Mouse (Mus musculus): ENCODE data around the gene Spata13. TPM values are rescaled to one million over a fixed set of nuclear protein-coding genes. Genes with fewer than 3 reads are reported as not detected.

Spata13 gene
- polyA plus RNA-seq, 1 experiment from 2014 or later = 66.0 TPM

- 86% methylated on average over 5 of the region's 5 CpGs for WGBS
- Histone ChIP-seq H3K4me2 (no peak overlapping the region), H3K4me1 (ENCODE audit: control insufficient read depth, insufficient read depth, low read length) (peaks cover 17% of the 10 kb centered on the region; the same call in 1 of the 2 replicates), H3K27me3 (ENCODE audit: control insufficient read depth, insufficient read depth, low read length) (no peaks in the 10 kb centered on the region), H3K4me3 (ENCODE audit: low read depth, low read length) (no peak overlapping the region), H3K27ac (ENCODE audit: low read depth, low read length) (no peak overlapping the region), H3K9me3 (ENCODE audit: control insufficient read depth, low read length) (no peaks in the 10 kb centered on the region), H3K9ac (ENCODE audit: low read length) (no peak overlapping the region), H3K36me3 (ENCODE audit: control insufficient read depth, insufficient read depth, low read length) (peaks cover 6% of the 10 kb centered on the region)
- ATAC-seq (ENCODE audit: low FRiP score) (no peak), DNase-seq (ENCODE audit: low spot score, missing footprints) (no peak)
Observed at GRCm38 (mm10) chr14:60693666-60694065, 59.9 kb downstream of the Spata13 start.

GRCm38 (mm10) chr14:60694215-60694997 lies 60.6 kb downstream of the Spata13 start:
- ATAC-seq (ENCODE audit: low FRiP score) (no peak), DNase-seq (ENCODE audit: low spot score, missing footprints) (peak; percentile 93)
- Histone ChIP-seq H3K9me3 (ENCODE audit: control insufficient read depth, low read length) (no peaks in the 10 kb centered on the region), H3K4me2 (no peak overlapping the region), H3K4me3 (ENCODE audit: low read depth, low read length) (no peak overlapping the region), H3K27ac (ENCODE audit: low read depth, low read length) (no peak overlapping the region), H3K36me3 (ENCODE audit: control insufficient read depth, insufficient read depth, low read length) (peaks cover 6% of the 10 kb centered on the region), H3K9ac (ENCODE audit: low read length) (no peak overlapping the region), H3K4me1 (ENCODE audit: control insufficient read depth, insufficient read depth, low read length) (peaks cover 14% of the 10 kb centered on the region; the same call in 1 of the 2 replicates), H3K27me3 (ENCODE audit: control insufficient read depth, insufficient read depth, low read length) (no peaks in the 10 kb centered on the region)
- 78% methylated on average over 14 of the region's 14 CpGs for WGBS

- H3K4me3 ChIP-seq (ENCODE audit: low read depth, low read length) = no peak overlapping the region
- ATAC-seq (ENCODE audit: low FRiP score) (no peak), DNase-seq (ENCODE audit: low spot score, missing footprints) (no peak)
- no peak overlapping the region for H3K9ac ChIP-seq (ENCODE audit: low read length)
- H3K4me1 ChIP-seq (ENCODE audit: control insufficient read depth, insufficient read depth, low read length) = peaks cover 2% of the 10 kb centered on the region; the same call in 1 of the 2 replicates
- H3K9me3 ChIP-seq (ENCODE audit: control insufficient read depth, low read length) = no peaks in the 10 kb centered on the region
- no peak overlapping the region for H3K4me2 ChIP-seq
- no peak overlapping the region for H3K27ac ChIP-seq (ENCODE audit: low read depth, low read length)
- H3K36me3 ChIP-seq (ENCODE audit: control insufficient read depth, insufficient read depth, low read length) = peaks cover 4% of the 10 kb centered on the region; the same call in 1 of the 2 replicates
- WGBS = 82% methylated on average over 8 of the region's 8 CpGs
- no peaks in the 10 kb centered on the region for H3K27me3 ChIP-seq (ENCODE audit: control insufficient read depth, insufficient read depth, low read length)
Observed at GRCm38 (mm10) chr14:60697351-60697750, 63.5 kb downstream of the Spata13 start.

- Histone ChIP-seq H3K9me3 (ENCODE audit: control insufficient read depth, low read length) (no peaks in the 10 kb centered on the region), H3K36me3 (ENCODE audit: control insufficient read depth, insufficient read depth, low read length) (peaks cover 4% of the 10 kb centered on the region; the same call in 1 of the 2 replicates), H3K27ac (ENCODE audit: low read depth, low read length) (no peak overlapping the region), H3K27me3 (ENCODE audit: control insufficient read depth, insufficient read depth, low read length) (no peaks in the 10 kb centered on the region), H3K4me3 (ENCODE audit: low read depth, low read length) (no peak overlapping the region), H3K4me1 (ENCODE audit: control insufficient read depth, insufficient read depth, low read length) (no peaks in the 10 kb centered on the region), H3K4me2 (no peak overlapping the region), H3K9ac (ENCODE audit: low read length) (no peak overlapping the region)
- 82% methylated on average over 10 of the region's 10 CpGs for WGBS
- no peak for ATAC-seq (ENCODE audit: low FRiP score)
- DNase-seq (ENCODE audit: low spot score, missing footprints) = no peak
Observed at GRCm38 (mm10) chr14:60698980-60699379, 65.2 kb downstream of the Spata13 start.

- ATAC-seq (ENCODE audit: low FRiP score) (no peak), DNase-seq (ENCODE audit: low spot score, missing footprints) (no peak)
- no peak overlapping the region for H3K4me2 ChIP-seq
- no peaks in the 10 kb centered on the region for H3K27me3 ChIP-seq (ENCODE audit: control insufficient read depth, insufficient read depth, low read length)
- H3K4me1 ChIP-seq (ENCODE audit: control insufficient read depth, insufficient read depth, low read length) = no peaks in the 10 kb centered on the region
- no peak overlapping the region for H3K27ac ChIP-seq (ENCODE audit: low read depth, low read length)
- H3K36me3 ChIP-seq (ENCODE audit: control insufficient read depth, insufficient read depth, low read length) = peaks cover 6% of the 10 kb centered on the region
- H3K9ac ChIP-seq (ENCODE audit: low read length) = no peak overlapping the region
- WGBS = 80% methylated on average over 10 of the region's 10 CpGs
- H3K9me3 ChIP-seq (ENCODE audit: control insufficient read depth, low read length) = no peaks in the 10 kb centered on the region
- H3K4me3 ChIP-seq (ENCODE audit: low read depth, low read length) = no peak overlapping the region
Observed at GRCm38 (mm10) chr14:60702377-60703140, 68.8 kb downstream of the Spata13 start.

GRCm38 (mm10) chr14:60704510-60704909 lies 70.7 kb downstream of the Spata13 start:
- no peaks in the 10 kb centered on the region for H3K27me3 ChIP-seq (ENCODE audit: control insufficient read depth, insufficient read depth, low read length)
- H3K36me3 ChIP-seq (ENCODE audit: control insufficient read depth, insufficient read depth, low read length) = peaks cover 6% of the 10 kb centered on the region
- H3K27ac ChIP-seq (ENCODE audit: low read depth, low read length) = no peak overlapping the region
- no peaks in the 10 kb centered on the region for H3K4me1 ChIP-seq (ENCODE audit: control insufficient read depth, insufficient read depth, low read length)
- no peak overlapping the region for H3K9ac ChIP-seq (ENCODE audit: low read length)
- H3K4me2 ChIP-seq = no peak overlapping the region
- ATAC-seq (ENCODE audit: low FRiP score) (no peak), DNase-seq (ENCODE audit: low spot score, missing footprints) (no peak)
- WGBS = 92% methylated on average over 6 of the region's 6 CpGs
- H3K4me3 ChIP-seq (ENCODE audit: low read depth, low read length) = no peak overlapping the region
- no peaks in the 10 kb centered on the region for H3K9me3 ChIP-seq (ENCODE audit: control insufficient read depth, low read length)

GRCm38 (mm10) chr14:60704961-60705360 lies 71.2 kb downstream of the Spata13 start:
- H3K4me1 ChIP-seq (ENCODE audit: control insufficient read depth, insufficient read depth, low read length) = no peaks in the 10 kb centered on the region
- peaks cover 6% of the 10 kb centered on the region for H3K36me3 ChIP-seq (ENCODE audit: control insufficient read depth, insufficient read depth, low read length)
- WGBS = 74% methylated on average over 3 of the region's 3 CpGs
- H3K27me3 ChIP-seq (ENCODE audit: control insufficient read depth, insufficient read depth, low read length) = no peaks in the 10 kb centered on the region
- H3K4me2 ChIP-seq = no peak overlapping the region
- no peak overlapping the region for H3K4me3 ChIP-seq (ENCODE audit: low read depth, low read length)
- ATAC-seq (ENCODE audit: low FRiP score) = no peak
- no peak overlapping the region for H3K9ac ChIP-seq (ENCODE audit: low read length)
- no peak overlapping the region for H3K27ac ChIP-seq (ENCODE audit: low read depth, low read length)
- DNase-seq (ENCODE audit: low spot score, missing footprints) = no peak
- H3K9me3 ChIP-seq (ENCODE audit: control insufficient read depth, low read length) = no peaks in the 10 kb centered on the region

- no peak for ATAC-seq (ENCODE audit: low FRiP score)
- Histone ChIP-seq H3K9ac (ENCODE audit: low read length) (no peak overlapping the region), H3K27ac (ENCODE audit: low read depth, low read length) (no peak overlapping the region), H3K36me3 (ENCODE audit: control insufficient read depth, insufficient read depth, low read length) (peaks cover 19% of the 10 kb centered on the region), H3K27me3 (ENCODE audit: control insufficient read depth, insufficient read depth, low read length) (no peaks in the 10 kb centered on the region), H3K4me3 (ENCODE audit: low read depth, low read length) (no peak overlapping the region), H3K9me3 (ENCODE audit: control insufficient read depth, low read length) (no peaks in the 10 kb centered on the region), H3K4me2 (no peak overlapping the region), H3K4me1 (ENCODE audit: control insufficient read depth, insufficient read depth, low read length) (no peaks in the 10 kb centered on the region)
- 79% methylated on average over 11 of the region's 11 CpGs for WGBS
- no peak for DNase-seq (ENCODE audit: low spot score, missing footprints)
Observed at GRCm38 (mm10) chr14:60709192-60709591, 75.4 kb downstream of the Spata13 start.

GRCm38 (mm10) chr14:60709749-60710148 lies 75.9 kb downstream of the Spata13 start:
- Histone ChIP-seq H3K4me1 (ENCODE audit: control insufficient read depth, insufficient read depth, low read length) (no peaks in the 10 kb centered on the region), H3K9me3 (ENCODE audit: control insufficient read depth, low read length) (no peaks in the 10 kb centered on the region), H3K27me3 (ENCODE audit: control insufficient read depth, insufficient read depth, low read length) (no peaks in the 10 kb centered on the region), H3K36me3 (ENCODE audit: control insufficient read depth, insufficient read depth, low read length) (peaks cover 19% of the 10 kb centered on the region), H3K27ac (ENCODE audit: low read depth, low read length) (no peak overlapping the region), H3K4me3 (ENCODE audit: low read depth, low read length) (no peak overlapping the region), H3K4me2 (no peak overlapping the region), H3K9ac (ENCODE audit: low read length) (no peak overlapping the region)
- DNase-seq (ENCODE audit: low spot score, missing footprints) (no peak), ATAC-seq (ENCODE audit: low FRiP score) (no peak)
- WGBS = 91% methylated on average over 8 of the region's 8 CpGs
